Mouse (Mus musculus): ENCODE data around the gene Ephx3.

DNA sequence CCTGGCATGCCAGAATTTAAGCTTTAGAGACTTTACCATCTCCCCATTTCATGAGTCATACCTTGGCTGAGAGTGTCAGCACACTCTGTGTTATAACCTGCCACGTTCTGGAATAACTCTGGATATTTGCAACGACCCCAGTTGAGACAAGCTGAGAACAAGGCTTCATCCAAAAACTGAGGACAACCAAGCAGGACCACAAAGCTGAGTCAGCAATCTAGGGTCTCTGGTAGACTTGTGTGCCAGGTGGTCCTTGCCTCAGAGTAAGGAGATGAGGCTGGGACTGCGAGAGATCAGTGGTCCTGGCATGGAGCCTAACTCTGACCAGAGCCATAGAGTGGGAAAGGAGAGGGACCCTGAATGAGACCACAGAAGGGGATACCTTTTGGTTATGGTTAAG is 13.6 kb upstream of the Ephx3 start:
- TF ChIP-seq EP300 (IDR thresholded peaks at IDR 0.05; ENCODE audit: low read length) = no peak
- TF ChIP-seq ELF1 (IDR thresholded peaks at IDR 0.05; ENCODE audit: low read depth, low read length) = no peak
- no peak for TF ChIP-seq CTCF (conservative IDR thresholded peaks at IDR 0.05 in 1 of 2, IDR thresholded peaks at IDR 0.05 in 1 of 2; ENCODE audit: low read depth in 2 of 2, low read length in 2 of 2)
- TF ChIP-seq POLR2A (IDR thresholded peaks at IDR 0.05; ENCODE audit: low read depth, low read length) = no peak
- TF ChIP-seq MAX (IDR thresholded peaks at IDR 0.05; ENCODE audit: low read length) = no peak
- no peak for TF ChIP-seq CHD2 (IDR thresholded peaks at IDR 0.05; ENCODE audit: low read length)
- TF ChIP-seq ZC3H11A (IDR thresholded peaks at IDR 0.05; ENCODE audit: low read depth, low read length) = no peak
- no peak for TF ChIP-seq ZMIZ1 (IDR thresholded peaks at IDR 0.05; ENCODE audit: low read depth, low read length)
- TF ChIP-seq KAT2A (IDR thresholded peaks at IDR 0.05; ENCODE audit: insufficient replicate concordance, low read length) = no peak
